Mouse (Mus musculus) adipocyte (in vitro differentiated cells): ENCODE data around the gene Pde9a.
A peak's percentile ranks its signal among the peaks of the same experiment; 100 is the strongest.

Experiments
- DNase-seq: peaks from one replicate; pipeline ENCODE4 v3.0.0-alpha.2; 2016; ENCODE audit warnings: low spot score

Gene Pde9a

DNA sequence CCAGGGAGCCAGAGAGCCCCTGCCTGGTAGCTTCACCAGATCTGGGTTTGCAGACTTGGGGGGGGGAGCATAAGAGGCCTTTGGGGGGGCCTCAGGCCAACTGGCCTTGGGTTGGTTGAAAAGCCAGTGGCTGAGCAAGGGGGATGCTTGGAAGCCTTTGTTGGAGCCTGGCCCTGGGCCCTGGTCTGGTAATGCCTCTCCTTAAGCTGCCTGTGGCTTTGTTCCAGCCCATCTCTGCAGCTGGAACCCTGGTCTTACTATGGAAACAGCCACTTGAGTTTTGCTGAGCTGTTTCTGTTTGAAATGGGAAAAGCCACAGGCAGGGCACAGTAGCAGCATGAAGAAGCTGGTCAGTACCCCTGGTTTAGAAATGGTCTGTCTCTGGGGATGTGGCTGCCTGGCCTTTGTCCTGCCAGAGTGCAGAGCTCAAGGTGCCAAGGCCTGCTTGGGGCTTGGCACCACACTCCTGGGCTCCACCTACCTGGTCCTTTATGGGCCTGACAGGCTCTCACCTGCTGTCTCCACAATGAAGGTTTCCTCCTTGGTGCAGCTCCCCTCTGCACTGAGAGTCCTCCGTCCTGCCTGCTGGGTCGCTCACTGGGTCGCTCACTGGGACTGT lies 3.5 kb downstream of the Pde9a start:
- DNase-seq, result no peak

DNA sequence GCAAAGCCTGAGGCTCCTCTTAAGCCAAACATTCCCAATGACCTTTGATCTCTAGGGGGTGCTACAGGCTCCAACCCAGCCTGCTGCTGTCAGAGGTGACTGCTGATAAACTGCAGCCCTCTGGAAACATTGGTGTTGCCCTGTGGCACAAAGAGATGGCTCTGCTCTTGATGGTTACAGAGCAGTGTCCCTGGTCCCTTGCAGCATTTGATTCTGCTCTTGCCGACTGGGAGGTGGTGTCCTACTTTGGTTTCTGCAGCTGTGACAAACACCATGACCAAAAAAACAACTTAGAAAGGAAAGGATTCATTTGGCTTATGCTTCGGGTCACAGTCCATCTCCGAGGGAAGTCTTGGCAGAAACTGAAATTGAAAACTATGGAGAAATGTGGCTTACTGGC lies 5.5 kb downstream of the Pde9a start:
- DNase-seq, result no peak

DNA sequence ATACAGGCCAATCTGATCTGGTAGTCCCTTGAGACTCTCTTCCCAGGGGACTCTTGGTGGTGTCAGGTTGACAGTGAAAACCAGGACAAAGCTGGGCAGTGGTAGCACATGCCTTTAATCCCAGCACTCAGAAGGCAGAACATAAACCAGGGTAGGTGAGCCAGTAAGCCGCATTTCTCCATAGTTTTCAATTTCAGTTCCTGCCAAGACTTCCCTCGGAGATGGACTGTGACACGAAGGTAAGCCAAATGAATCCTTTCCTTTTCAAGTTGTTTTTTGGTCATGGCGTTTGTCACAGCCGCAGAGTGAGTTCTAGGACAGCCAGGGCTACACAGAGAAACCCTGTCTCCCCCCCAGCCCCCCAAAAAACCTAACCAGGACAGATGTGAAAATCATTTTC lies 6.0 kb downstream of the Pde9a start:
- DNase-seq, result no peak

DNA sequence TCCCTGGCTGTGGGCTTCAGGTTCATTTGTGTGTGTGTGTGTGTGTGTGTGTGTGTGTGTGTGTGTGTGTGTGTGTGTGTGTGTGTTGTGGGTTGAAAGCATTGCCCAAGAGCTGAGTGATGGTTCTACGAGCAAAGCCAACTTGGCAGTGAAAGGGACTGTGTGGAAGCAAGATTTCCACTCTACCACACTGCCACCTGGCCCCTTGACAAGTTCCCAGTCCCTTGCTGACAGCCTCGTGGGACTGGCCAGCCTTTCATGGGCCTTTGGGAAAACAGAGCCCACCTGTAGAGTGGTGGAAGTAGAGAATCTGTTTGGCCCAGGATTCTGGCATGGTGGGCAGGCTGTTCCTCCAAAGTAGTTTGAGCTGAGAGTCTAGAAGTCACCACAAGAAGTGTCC lies 7.8 kb downstream of the Pde9a start:
- peak; percentile 18 for DNase-seq

DNA sequence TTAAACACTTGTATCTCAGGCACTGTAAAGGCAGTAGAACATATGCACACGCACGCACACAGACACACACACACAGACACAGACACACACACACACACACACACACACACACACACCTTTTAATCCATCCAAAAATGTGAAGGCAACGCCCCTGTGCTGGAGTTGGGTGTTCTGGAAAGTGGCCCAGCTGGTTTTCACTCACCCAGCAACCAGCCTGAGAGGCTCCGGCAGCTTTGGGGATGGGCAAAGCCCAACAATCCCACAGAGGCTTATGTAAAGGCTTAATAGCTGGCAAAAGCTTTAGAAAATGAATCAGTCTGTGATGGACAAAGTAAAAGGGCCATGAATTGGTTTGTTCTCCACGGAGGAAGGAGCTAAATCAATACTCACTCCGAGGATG lies 14.3 kb downstream of the Pde9a start:
- no peak for DNase-seq

DNA sequence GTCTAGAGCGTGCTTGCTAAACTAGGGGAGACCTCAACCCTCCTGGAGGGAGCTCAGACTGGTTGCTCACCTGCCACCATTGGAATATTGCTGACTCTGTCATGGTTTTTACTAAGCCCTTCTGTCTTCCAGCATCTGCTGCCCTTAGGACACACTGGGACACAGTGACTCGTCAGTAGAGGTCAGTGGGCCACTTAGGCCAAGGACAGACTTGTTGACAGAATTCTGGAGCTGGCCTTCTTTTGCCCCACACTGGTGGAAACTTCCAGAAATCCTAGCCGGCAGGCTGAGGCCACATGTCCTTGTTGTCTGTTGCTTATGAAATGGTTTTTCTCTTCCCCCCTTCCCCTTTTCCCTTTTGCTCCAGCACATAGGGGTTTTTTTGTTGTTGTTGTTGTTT lies 15.2 kb downstream of the Pde9a start:
- DNase-seq, result no peak

DNA sequence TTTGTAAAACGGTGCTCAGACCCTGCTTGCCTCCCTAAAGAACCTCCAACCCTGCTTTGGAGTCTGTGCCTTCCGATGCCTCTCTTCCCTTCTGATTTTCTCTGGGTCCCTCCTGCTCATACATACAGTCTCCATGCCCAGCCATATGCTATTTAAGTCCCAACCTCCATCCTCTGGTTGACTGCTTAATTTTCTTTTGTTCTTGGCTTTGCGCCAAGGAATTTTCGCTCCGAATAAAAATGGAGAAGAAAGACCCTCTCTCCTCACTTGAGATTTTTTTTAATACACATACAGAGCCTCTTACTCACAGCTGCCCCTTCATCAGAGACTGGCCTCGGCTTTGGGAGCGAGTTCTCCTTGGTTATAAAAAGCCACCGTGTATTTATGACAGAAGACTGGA lies 16.7 kb downstream of the Pde9a start:
- DNase-seq, result no peak

DNA sequence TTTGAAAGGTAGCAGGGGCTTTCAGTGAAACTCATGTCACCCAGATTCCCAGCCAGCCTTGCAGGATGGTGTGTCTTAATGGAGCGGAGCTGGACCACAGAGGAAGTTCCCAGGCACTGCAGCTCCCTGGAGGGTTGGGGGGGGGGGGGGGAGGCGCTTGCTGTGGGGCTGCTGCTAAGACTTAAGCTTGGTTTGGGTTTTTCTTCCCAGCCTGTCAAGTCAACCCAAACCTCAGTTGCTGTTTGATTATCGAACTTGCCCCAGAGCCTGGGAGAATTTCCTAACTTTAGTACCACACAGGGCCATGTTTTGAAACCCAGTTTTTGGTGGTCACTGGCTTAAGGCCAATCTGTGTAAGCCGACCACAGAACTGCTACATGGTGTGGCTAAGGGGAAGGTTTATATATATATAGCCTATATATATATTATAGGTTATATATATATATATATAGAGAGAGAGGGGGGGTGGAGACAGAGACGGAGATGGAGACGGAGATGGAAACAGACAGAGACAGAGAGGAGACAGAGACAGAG lies 19.8 kb downstream of the Pde9a start:
- no peak for DNase-seq

DNA sequence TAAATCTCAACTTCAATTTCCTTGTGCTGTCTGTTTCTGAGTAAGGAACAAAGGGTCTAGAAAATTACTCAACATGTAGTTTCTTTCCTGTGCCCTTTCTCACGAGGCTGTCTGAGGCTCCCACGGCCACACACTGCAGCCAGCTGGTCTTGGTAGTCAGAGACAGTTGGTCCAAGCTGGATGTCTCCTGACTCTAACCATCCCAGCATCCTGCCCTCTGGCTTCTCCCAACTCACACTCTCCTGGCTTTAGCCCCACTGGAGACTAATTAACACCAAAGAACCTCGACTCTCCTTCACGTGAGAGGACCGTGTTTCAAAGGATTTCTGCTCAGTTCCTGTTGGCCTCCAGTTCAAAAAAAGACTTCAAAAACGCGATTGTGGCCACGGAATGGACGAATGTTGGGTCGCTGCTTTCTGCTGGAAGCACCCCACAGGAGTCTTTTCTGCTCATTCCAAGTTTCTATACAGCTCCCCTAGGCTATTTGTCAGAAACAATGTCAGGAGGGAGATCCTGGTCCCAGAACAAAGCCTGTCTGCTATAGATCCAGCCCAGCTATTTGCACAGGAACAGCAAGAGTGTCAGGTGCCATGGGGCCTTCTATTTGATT lies 23.8 kb downstream of the Pde9a start:
- DNase-seq, result no peak

DNA sequence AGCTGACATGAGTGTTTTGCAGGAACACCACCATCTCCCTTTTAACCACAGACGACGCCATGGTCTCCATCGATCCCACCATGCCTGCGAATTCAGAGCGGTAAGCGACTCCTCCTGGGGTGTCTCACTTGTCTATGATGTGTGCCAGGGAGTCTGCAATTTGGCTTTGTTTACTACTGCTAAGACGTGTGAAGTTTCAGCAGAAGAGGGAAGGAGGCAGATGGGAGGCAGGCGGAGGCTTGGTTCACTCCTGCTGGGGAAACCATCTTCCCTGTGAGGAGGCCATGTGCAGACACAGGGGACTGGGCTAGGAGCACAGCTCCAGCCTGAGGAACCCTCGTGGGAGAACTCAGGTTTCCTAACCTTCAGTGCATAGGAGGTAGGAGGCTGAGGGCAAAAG lies 29.2 kb downstream of the Pde9a start:
- DNase-seq, result no peak

DNA sequence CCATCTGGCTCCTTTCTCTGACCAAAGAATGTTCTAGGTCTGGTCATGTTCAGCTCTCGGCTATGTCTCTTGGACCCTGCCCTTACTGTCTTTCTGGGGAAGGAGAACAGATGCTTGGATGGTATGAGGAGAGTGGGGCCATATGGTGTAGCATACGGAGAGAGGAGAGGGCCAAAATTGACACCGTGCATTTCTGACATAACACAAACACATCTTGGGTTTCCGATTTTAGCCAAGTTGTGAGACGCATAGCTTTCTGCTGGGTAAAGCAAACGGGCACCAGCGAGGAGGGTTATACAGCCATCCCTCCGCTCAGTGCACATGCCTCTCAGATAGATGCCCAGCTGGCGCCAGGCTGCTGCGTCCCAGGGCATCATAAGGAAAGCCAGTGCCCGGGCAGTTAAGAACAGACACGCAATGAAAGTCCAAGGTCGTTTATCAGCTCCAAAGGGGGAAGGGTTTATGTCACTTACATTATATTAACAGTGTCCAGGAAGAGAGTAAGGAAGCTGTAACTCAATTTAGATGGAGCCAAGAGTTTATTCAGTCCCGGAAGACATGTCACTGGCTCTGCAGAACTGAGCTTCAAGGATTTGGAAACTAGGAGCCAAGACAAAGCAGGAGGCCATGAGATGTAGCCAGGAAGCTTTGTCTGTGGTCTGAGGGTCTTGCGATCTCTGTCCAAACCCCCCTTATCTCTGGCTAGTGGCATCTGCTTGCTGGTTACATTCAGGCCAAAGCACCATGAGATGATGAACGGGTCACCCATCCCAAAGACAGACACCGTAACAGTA lies 33.0 kb downstream of the Pde9a start:
- DNase-seq, result no peak

DNA sequence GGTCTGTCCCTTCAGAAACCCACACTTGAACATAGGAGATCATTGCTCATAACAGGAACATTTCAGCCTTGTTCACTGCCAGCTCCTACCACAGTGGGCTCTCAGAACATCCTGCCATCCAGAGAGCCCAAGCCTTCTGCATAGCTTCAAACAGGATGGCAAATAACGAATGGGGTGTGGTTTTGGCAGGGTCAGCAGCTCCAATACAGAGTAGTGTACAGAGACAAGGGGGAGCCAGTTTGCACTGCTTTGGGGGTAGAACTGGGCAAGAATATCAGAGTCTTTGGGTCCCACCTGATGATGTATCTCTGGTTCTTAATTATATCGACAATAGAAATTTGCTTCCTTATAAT lies 33.6 kb downstream of the Pde9a start:
- DNase-seq, result no peak

DNA sequence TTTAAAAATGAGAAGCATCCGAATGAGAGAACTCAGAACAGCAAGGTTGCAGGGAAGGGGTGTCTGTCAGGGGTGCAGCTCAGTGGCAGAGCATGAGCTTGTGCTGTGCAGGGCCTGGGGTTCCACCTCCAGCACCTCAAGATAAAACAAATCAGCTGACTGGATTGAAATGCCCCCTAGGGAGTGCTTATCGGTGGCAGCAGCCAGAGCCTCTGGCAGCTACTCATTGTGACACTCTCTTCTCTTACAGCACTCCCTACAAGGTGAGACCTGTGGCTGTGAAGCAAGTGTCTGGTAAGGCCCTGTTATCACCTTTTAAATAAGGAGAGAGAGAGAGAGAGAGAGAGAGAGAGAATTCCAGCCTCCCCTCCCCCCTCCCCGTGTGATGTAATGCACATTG lies 34.0 kb downstream of the Pde9a start:
- no peak for DNase-seq

DNA sequence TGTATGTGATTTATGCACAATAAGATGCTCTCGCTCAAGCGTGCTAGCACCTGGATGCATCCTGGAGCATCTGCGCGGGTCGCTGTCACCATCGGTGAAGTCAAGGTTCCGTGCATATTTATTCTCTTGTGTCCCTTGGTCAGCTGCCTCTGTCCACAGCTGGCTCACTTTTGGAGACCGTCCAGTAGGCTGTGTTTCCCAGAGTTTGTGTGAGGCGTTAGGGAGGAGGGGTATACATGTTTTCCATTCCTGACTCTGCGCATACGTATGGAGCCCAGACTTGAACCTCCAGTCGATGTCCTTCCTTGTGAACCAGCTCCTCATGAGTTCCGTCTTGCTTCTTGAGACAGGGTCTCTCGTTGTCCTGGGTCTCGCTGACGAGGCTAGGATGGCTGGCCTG lies 34.6 kb downstream of the Pde9a start:
- DNase-seq, result no peak

DNA sequence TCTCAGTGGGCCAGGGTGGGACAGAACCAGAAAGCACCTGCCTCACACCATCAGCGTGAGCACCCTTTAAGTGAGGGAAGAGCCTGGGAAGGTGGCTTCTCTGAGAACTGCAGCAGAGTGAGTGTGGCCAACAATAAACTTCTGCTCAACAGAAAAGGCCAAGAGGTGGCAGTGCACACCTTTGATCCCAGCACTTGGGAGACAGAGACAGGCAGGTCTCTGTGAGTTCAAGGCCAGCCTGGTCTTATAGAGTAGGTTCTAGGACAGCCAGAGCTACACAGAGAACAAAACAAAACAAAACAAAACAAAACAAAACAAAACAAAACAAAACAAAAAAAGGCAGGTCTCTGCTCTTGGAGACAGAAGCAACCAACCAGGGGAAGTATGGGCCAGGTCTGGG lies 36.4 kb downstream of the Pde9a start:
- DNase-seq, result no peak

DNA sequence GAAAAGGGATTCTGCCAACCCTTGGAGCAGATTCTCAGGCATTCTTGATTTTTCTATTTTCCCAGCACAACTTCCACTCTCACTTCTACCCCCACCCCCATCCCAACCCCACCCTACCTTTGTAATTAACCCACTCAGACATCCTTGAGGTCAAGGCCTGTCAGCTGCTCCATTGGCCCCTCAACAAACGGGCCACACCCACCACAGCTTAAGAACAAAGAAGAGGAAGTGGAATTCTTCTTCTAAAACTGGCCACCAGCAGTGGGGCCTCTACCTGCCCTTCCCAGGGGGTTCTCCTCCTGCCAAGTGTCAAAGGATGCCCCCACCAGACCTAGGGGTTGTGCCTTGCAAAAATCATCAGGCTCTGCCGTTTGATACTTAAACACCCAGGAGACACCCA lies 37.0 kb downstream of the Pde9a start:
- no peak for DNase-seq

DNA sequence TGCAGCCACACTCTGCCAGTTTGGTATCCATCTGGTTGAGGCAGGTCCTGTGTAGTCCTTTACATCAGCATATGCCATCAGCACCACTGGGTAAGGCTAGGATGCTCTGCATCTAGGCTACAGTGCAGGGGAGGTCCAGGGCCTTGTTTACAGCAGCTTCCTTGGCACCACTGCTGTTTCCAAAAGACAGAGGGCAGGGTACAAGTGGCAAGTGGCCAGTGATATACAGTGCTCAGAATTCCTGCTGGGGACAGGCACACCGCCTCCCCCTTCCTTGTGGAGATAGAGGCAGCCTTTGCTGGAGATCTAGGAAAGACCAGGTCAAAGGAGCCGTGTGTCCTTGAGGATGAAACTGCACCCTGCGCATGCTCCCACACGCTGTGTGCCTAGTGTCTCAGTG lies 38.3 kb downstream of the Pde9a start:
- no peak for DNase-seq

DNA sequence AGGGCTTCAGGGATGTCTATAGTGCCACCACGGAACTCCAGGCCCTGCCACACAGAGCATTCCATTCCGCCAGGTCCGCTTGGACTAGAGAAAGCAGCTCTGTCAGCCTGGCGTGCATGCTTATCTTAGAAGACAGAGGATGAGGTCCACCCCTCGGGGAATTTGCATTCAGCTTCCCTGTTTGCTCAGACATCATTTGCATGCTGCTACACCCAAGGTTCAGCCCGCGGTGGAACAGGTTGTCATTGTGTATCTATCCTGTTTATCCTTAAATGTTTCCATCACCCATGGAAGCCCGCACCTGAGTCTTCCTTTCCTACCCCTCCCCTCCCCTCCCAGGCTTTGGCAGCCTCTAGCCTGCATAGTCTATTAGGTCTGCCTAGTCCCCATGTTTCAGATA lies 38.8 kb downstream of the Pde9a start:
- DNase-seq, result no peak

DNA sequence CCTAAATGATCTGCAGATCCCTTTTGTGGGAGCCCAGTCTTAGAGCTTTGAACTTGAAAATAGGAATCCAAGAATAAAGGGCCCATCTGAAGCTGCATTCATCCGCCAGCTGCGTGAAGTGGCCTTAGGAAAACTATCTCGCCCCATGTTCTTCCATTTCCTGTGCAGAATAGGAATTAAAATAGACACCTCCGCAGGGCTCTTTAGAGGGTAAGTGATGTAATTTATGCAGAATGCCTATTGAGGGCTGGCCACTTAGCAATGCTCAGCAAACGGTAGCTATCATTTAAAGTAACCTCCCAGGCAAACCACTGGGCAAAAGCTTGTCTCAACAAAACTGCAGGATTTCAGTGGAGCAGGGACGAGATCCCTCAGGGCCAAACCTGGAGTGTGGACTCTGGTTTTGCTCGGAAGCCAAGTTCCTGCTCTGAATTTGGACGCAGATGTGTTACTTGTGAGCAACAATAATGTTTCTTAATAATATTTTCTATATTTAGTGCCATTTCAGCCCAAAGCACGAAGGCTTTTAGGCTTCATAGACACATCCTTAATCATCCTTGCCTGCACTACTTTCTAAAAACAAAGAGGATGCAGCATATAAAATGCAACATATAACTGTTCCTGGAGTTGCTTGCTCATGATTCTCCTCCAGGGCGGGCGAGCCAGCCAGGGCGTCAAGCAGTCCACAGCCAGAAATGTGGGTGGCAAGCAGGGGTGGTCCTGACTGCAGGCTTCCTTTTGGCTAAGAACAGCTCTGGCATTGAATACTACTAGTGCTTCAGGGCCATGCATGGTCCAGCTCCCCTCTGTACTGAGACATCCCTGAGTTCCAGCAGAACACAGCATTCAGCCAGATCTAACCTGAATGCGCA lies 40.1 kb downstream of the Pde9a start:
- DNase-seq, result no peak

DNA sequence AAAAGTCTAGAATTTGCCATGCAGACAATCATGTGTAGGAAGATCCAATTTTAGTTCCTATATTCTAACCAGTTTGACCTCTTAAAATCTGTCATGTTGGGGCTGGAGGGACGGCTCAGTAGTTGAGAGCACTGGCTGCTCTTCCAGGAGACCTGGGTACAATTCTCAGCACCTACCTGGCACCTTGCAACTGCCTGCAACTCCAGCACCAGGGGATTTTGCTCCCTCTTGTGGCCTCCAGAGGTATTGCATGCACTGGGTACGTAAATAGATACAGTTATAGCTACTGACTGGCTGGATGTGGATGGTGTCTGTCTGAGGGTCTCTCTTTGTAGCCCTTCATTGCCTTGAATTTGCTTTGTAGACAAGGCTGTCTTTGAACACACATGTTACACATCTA lies 43.4 kb downstream of the Pde9a start:
- DNase-seq, result no peak

DNA sequence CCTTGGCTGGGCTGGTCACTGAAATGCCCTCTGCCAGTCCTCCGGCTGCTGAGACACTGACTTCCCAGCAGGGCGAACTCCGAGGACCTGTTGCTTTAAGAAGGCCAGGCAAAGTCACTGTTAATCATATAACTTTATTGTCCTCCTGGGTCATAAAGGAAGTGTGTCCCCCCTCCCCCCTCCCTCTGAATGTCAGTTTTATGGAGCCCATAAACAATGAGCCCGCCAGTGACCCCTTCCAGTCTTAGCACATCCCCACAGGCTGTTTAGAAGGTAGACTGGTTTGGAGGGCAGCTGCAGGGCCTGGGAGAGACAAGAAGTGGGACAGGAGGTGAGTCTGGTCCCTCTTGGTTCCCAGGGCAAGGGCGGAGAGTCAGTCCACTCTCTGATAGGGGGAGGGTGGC lies 46.9 kb downstream of the Pde9a start:
- DNase-seq, result no peak

DNA sequence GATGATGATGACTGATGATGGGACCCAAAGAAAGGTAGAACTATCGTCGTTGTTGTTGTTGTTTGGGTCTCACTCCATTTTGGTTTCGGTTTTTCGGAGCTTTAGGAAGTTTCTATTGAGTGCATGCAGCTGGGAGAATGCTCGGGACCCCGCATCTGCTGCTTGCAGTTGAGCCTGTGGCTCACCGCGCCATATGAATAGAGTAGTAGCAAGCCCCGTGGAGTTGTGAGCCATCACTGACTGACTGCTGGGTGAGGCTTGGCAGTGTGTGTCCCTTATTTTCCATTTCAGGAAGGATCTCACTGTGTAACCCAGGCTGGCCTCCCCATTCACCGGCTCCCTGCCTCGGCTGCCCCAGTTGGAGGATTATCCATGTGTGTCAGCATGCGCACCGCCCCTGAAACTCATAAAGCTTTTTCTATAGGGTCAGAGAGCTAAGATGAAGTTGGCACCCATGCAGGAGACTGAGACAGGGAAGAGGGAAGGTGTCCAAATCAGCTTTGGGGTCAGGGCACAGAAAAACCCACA lies 47.5 kb downstream of the Pde9a start:
- no peak for DNase-seq
